Mouse (Mus musculus) midbrain, embryonic 12.5 days (tissue): Measurements from ENCODE around the gene Slc25a11. TPM values are rescaled to one million over a fixed set of nuclear protein-coding genes. Genes with fewer than 3 reads are reported as not detected.

Source experiments
- ATAC-seq: fragments of 200-750 bp; cut with Nextera tagmentation; 2 replicates; pipeline ENCODE4 v1.8.0; 2017; ENCODE audit warnings: low read depth, moderate TSS enrichment, moderate library complexity; ENCODE audit not compliant: low FRiP score
- H3K27ac ChIP-seq: fragments of 300-500 bp; sonication (generic); replicated peaks from 2 replicates; pipeline ENCODE4 v1.5.1; 2016; ENCODE audit warnings: mild to moderate bottlenecking
- H3K27me3 ChIP-seq: fragments of 300-500 bp; sonication (generic); 2 replicates; pipeline ENCODE4 v1.6.1; 2016; ENCODE audit warnings: mild to moderate bottlenecking
- H3K36me3 ChIP-seq: fragments of 300-500 bp; sonication (generic); 2 replicates; pipeline ENCODE4 v1.6.1; 2016
- H3K4me1 ChIP-seq: fragments of 300-500 bp; sonication (generic); 2 replicates; pipeline ENCODE4 v1.6.1; 2016
- H3K4me2 ChIP-seq: fragments of 300-500 bp; sonication (generic); replicated peaks from 2 replicates; pipeline ENCODE4 v1.6.1; 2016; ENCODE audit warnings: mild to moderate bottlenecking, moderate library complexity
- H3K4me3 ChIP-seq: fragments of 300-500 bp; sonication (generic); 2 replicates; pipeline ENCODE4 v1.5.1; 2016; ENCODE audit warnings: mild to moderate bottlenecking
- H3K9ac ChIP-seq: fragments of 300-500 bp; sonication (generic); replicated peaks from 2 replicates; pipeline ENCODE4 v1.6.1; 2016; ENCODE audit warnings: mild to moderate bottlenecking, moderate library complexity
- H3K9me3 ChIP-seq: fragments of 300-500 bp; sonication (generic); 2 replicates; pipeline ENCODE4 v1.6.1; 2016; ENCODE audit warnings: mild to moderate bottlenecking
- WGBS: fragments of 180-500 bp; shearing (Covaris S2); methylation state at CpG from one replicate; pipeline ENCODE4 v1.1.7; 2016; 5-methylcytosine and 5-hydroxymethylcytosine counted together
- polyA plus RNA-seq: library from polyadenylated mRNA; unstranded; fragments of >200 nt; fragmentation: Nextera tagmentation; extraction: Ambion mirVana; gene quantifications from 2 replicates; pipeline ENCODE4 v1.2.1, GENCODE M21; 2016

Slc25a11 gene
- polyA plus RNA-seq, 1 experiment from 2014 or later: 149 TPM

DNA sequence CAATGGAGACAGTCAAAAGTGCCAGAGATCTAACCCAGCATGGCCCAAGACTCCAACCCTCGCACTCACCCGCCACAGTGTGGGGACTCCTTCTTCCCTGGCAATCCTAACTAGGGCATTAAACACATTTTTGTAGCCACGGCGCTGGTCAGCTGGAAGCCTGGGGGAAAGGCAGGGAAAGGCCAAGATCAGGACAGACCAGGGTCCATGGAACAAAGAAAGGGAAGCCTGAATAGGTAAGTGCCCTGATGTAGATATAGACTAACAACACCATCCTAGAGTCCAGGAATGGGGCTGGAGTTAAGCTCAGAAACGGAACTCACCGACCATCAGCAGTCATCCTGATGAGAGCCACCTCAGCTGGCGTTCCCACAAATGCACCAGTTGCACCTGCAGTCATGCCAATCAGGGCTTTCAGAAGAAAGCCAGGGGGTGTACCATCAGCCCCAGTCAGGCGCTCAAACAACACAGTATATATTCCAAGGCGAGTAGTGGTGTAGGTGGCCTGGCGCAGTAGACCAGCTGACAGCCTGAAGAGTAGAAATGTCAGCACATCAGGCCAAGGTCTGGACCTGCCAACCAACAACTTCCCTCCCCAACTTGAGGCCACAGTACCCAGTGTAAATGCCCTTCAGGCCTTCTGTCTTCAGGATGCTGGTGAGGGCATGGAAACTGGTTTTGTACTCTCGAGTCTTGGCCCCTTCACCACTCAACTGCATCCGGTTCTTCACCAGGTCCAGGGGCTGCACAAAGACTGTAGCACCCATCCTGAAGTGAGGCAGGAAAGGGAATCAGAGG is 1.6 kb downstream of the Slc25a11 start:
- Histone ChIP-seq H3K36me3 (peaks cover 41% of the 10 kb centered on the region), H3K4me2 (peak overlapping the region; percentile 84), H3K27me3 (no peaks in the 10 kb centered on the region), H3K27ac (peak overlapping the region; percentile 88), H3K4me3 (peak overlapping the region; percentile 68), H3K9ac (peak overlapping the region; percentile 86), H3K4me1 (peaks cover 36% of the 10 kb centered on the region), H3K9me3 (no peaks in the 10 kb centered on the region)
- no peak for ATAC-seq
- 93% methylated on average over 12 of the region's 12 CpGs for WGBS

DNA sequence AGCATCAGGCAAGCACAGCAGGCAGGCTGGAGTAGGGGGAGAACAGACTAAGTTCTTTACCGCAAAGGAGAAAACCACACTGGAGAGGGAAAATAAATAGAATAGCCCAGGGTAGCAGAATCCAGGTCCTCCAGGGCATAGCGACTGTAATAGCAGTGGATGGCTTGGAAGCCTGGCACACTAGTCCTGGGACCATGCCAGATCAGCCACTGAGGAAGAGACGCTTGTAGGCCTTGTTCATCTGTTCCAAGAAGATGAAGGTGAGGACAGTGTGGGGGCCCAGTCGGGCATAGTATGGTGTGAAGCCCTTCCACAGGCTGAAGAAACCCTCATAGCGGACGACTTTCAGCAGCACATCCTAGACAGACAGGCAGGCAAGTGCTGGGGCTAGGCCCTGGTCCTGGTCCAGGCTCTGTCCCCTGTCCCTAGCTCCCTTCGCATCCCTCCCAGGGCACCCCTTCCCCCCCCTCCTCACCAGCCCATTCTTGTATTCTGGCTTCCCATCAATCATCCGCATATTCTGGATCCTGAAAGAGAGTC is 2.6 kb downstream of the Slc25a11 start:
- H3K4me2 ChIP-seq: no peak overlapping the region
- no peaks in the 10 kb centered on the region for H3K9me3 ChIP-seq
- no peak overlapping the region for H3K9ac ChIP-seq
- 95% methylated on average over 8 of the region's 8 CpGs for WGBS
- peaks cover 31% of the 10 kb centered on the region for H3K36me3 ChIP-seq
- H3K27ac ChIP-seq: no peak overlapping the region
- peaks cover 36% of the 10 kb centered on the region for H3K4me1 ChIP-seq
- ATAC-seq: no peak
- H3K4me3 ChIP-seq: no peak overlapping the region
- H3K27me3 ChIP-seq: no peaks in the 10 kb centered on the region

DNA sequence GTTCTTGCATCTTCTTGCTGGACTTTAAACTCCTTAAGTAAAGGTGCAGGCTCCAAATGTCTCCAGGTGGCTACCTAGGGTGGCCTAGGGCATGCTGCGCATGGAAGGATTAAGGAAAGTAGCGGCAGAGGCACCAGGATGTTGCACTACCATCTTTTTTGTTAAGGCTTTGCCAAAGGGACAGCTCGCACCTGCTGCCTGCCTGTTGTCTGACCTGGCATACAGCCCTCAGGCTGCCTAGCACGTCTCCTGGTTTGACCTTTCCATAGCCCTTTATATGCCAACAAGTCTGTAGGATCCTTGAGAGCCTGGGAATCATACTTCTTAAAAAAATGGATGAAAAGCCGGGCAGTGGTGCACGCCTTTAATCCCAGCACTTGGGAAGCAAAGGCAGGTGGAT is 4.2 kb downstream of the Slc25a11 start:
- Histone ChIP-seq H3K9me3 (no peaks in the 10 kb centered on the region), H3K9ac (no peak overlapping the region), H3K27ac (no peak overlapping the region), H3K27me3 (no peaks in the 10 kb centered on the region), H3K4me2 (no peak overlapping the region), H3K4me3 (no peak overlapping the region), H3K36me3 (peaks cover 20% of the 10 kb centered on the region), H3K4me1 (peaks cover 22% of the 10 kb centered on the region)
- no peak for ATAC-seq
- 91% methylated on average over 6 of the region's 6 CpGs for WGBS

DNA sequence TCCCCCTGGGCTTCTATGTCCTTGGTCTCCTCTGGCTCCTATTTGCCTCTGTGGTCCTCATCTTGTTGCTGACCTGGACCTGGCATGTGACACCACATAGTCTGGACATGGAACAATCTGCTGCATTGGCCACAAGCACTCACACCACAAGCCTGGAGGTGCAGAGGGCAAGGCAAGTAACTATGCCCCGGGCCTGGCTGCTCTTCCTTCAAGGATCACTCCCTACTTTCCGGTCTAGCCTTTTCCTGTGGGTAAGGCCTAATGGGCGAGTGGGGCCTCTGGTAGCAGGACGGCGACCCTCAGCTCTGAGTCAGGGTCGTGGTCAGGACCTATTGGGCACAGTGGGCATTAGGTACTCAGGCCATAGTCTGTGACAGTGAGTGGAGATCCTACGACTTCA is 6.0 kb downstream of the Slc25a11 start:
- H3K27ac ChIP-seq: no peak overlapping the region
- no peaks in the 10 kb centered on the region for H3K9me3 ChIP-seq
- H3K9ac ChIP-seq: no peak overlapping the region
- H3K4me2 ChIP-seq: no peak overlapping the region
- peaks cover 20% of the 10 kb centered on the region for H3K36me3 ChIP-seq
- H3K27me3 ChIP-seq: no peaks in the 10 kb centered on the region
- no peak for ATAC-seq
- 87% methylated on average over 7 of the region's 7 CpGs for WGBS
- H3K4me3 ChIP-seq: no peak overlapping the region
- H3K4me1 ChIP-seq: peaks cover 18% of the 10 kb centered on the region

DNA sequence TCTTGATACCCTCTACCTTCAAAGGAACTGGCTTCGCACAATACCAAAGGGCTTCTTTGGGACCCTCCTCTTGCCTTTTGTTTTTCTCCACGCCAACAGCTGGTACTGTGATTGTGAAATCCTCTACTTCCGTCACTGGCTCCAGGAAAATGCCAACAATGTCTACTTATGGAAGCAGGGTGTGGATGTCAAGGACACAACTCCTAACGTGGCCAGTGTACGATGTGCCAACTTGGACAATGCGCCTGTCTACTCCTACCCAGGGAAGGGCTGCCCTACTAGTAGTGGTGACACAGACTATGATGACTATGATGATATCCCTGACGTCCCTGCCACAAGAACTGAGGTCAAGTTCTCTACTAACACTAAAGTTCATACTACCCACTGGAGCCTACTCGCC is 7.3 kb downstream of the Slc25a11 start:
- Histone ChIP-seq H3K4me1 (peaks cover 5% of the 10 kb centered on the region), H3K4me2 (no peak overlapping the region), H3K36me3 (peaks cover 14% of the 10 kb centered on the region), H3K4me3 (no peak overlapping the region), H3K27ac (no peak overlapping the region), H3K27me3 (no peaks in the 10 kb centered on the region), H3K9me3 (no peaks in the 10 kb centered on the region), H3K9ac (no peak overlapping the region)
- 86% methylated on average over 8 of the region's 8 CpGs for WGBS
- ATAC-seq: no peak

DNA sequence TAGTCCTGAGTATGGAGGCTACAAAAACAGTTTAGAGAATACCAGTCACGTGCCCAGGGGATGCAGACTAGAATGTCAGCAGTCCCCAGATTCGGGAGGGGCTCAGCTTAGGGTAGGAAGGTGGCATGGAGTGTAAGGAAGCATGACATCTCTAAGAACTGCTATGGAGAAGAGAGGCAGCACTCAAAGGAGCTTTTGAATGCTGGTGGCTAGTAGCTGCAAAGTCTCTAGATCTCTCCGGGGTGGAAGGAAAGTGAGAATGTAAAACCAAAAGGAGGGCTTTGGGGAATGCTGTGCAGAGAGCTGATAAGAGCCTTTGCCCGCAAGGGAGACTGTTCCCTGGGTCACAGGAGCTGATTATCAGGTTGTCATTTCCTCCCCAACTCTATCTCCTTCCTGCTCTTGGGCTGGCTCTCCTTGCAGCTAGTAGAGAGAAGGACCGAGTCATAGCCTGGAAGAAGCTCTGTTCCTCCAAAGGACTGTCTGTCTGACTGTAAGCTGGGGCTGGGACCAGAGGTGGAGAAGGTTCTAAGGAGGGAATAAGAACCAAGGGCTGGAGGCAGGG is 8.5 kb downstream of the Slc25a11 start, which contains the start of gene Gp1ba:
Gp1ba (plus strand) TSS at position 409 of the 565 bp plus-strand sequence.
- no peaks in the 10 kb centered on the region for H3K9me3 ChIP-seq
- 56% methylated on average over 5 of the region's 5 CpGs for WGBS
- no peak for ATAC-seq
- H3K4me1 ChIP-seq: no peaks in the 10 kb centered on the region
- no peak within 1 kb of the TSS for H3K27ac ChIP-seq
- H3K27me3 ChIP-seq: no peaks in the 10 kb centered on the region
- H3K9ac ChIP-seq: no peak within 1 kb of the TSS
- H3K4me2 ChIP-seq: no peak within 1 kb of the TSS
- H3K4me3 ChIP-seq: no peak within 1 kb of the TSS
- 0 out of 2 replicates have a peak, but pooled peaks cover 3% of the 10 kb centered on the region for H3K36me3 ChIP-seq

DNA sequence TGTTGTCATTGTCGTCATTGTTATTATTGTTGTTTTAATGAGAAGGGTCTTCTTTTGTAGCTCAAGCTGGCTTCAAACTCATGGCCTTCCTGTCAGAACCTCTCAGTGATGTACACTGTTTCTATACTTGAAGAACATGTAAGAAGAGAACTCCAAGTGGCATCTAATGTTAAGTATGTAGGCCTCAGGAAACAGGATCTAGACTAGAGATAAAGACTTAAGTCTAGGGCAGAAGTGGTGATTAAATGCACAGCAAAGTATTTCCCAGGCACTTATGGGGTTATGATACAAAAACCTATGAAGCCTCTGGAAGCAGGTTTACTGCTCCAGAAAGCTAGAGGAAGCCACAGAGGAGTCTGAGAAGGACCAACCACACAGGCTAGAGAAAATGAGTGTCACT is 9.0 kb downstream of the Slc25a11 start:
- H3K9me3 ChIP-seq: no peaks in the 10 kb centered on the region
- no peak for ATAC-seq
- 0 out of 2 replicates have a peak, but pooled peaks cover 3% of the 10 kb centered on the region for H3K36me3 ChIP-seq
- H3K4me3 ChIP-seq: no peak overlapping the region
- no peaks in the 10 kb centered on the region for H3K4me1 ChIP-seq
- H3K9ac ChIP-seq: no peak overlapping the region
- H3K27me3 ChIP-seq: no peaks in the 10 kb centered on the region
- H3K4me2 ChIP-seq: no peak overlapping the region
- H3K27ac ChIP-seq: no peak overlapping the region
- 94% methylated on average over 1 of the region's 1 CpGs for WGBS

DNA sequence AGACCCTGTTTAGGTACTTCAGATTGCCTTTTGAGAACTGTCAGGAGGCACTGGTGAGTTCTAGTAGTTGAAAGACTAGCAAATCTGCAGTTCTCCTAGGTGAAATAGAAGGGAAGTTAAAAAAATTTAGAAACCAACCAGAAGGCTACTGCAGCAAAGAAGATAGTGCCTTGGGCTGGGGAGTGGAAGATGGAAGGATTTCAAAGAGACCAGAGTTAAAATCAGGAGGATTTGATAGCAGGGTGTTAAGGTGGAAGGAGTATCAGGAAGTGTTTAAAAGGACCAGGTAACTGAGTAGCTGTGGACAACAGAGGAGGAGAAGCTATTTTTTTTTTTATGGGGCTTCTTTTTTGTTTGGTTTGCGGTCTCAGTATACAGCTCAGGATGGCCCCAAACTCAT is 9.5 kb downstream of the Slc25a11 start:
- H3K4me2 ChIP-seq: no peak overlapping the region
- H3K9ac ChIP-seq: no peak overlapping the region
- 88% methylated on average over 1 of the region's 1 CpGs for WGBS

DNA sequence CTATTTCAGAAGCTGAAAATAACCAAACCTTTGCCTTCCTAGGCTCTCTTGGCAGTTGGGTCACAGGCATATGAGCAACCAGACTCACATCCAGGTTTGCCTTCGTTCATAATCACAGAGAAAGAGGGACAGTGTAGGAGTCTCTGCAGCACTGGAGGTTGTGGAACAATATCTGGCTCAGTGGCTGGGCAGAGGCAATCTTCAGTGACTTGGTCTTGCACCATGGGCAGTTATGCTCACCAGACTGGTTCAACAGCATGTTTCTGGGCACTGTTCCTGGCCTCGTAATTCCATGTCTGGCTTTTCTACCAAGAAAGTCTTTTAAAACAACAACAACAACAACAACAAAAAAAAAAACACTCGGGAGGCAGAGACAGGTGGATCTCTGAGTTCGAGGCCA is 11.7 kb downstream of the Slc25a11 start:
- Histone ChIP-seq H3K9me3 (no peaks in the 10 kb centered on the region), H3K36me3 (no peaks in the 10 kb centered on the region), H3K27ac (no peak overlapping the region), H3K4me1 (no peaks in the 10 kb centered on the region), H3K9ac (no peak overlapping the region), H3K4me3 (no peak overlapping the region), H3K27me3 (no peaks in the 10 kb centered on the region), H3K4me2 (no peak overlapping the region)
- WGBS: 84% methylated on average over 4 of the region's 4 CpGs
- no peak for ATAC-seq

More for the DNA sequence above, 9.5 kb downstream of the Slc25a11 start:
- Histone ChIP-seq H3K36me3 (no peaks in the 10 kb centered on the region), H3K9me3 (no peaks in the 10 kb centered on the region), H3K4me3 (no peak overlapping the region), H3K27me3 (no peaks in the 10 kb centered on the region), H3K27ac (no peak overlapping the region), H3K4me1 (no peaks in the 10 kb centered on the region)
- ATAC-seq: no peak

DNA sequence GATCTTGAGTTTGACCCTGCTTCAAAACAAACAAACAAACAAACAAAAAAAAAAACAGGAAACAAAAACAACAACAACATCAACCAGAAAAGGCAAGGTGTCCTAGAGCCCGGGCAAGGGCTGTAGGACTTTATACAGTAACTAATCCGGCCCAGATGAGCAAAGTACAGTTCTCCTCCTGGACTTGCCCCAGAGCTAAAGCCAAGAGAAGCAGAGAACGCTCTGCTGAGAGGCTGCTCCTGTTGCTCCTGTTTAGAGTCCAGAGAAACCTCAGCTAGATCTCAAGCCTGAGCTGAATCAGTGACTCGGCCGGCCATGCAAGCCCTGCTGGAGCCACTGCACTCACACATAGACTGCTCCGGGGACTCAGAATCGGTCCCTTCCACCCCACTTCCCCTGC is 17.1 kb downstream of the Slc25a11 start:
- Histone ChIP-seq H3K27ac (no peak overlapping the region), H3K36me3 (no peaks in the 10 kb centered on the region), H3K4me1 (no peaks in the 10 kb centered on the region), H3K27me3 (no peaks in the 10 kb centered on the region; the same call in 1 of the 2 replicates), H3K9ac (no peak overlapping the region), H3K4me3 (no peak overlapping the region), H3K9me3 (no peaks in the 10 kb centered on the region), H3K4me2 (no peak overlapping the region)
- 69% methylated on average over 7 of the region's 7 CpGs for WGBS
- ATAC-seq: no peak

DNA sequence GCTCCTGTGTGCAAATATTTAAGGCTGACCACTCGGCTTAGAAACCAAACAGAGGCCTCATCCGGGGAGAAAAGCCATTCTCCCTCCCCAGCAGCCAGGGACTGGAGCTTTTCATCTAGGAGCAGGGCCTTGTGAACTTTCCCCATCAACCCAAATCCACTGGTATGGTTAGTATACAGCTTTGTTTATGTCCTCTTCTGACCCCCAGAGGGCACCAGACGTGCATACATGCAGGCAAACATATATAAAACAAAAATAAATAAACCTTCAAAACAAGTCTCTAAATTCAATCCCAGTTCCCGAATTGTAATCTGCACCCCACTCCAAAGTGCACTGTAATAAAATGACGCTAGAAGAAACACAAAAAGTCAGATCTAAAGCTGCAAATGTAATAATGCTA is 17.7 kb downstream of the Slc25a11 start:
- Histone ChIP-seq H3K4me3 (no peak overlapping the region), H3K9ac (no peak overlapping the region), H3K27me3 (no peaks in the 10 kb centered on the region; the same call in 1 of the 2 replicates), H3K4me2 (no peak overlapping the region), H3K36me3 (no peaks in the 10 kb centered on the region), H3K4me1 (no peaks in the 10 kb centered on the region), H3K27ac (no peak overlapping the region), H3K9me3 (no peaks in the 10 kb centered on the region)
- no peak for ATAC-seq
- WGBS: 60% methylated on average over 5 of the region's 5 CpGs

DNA sequence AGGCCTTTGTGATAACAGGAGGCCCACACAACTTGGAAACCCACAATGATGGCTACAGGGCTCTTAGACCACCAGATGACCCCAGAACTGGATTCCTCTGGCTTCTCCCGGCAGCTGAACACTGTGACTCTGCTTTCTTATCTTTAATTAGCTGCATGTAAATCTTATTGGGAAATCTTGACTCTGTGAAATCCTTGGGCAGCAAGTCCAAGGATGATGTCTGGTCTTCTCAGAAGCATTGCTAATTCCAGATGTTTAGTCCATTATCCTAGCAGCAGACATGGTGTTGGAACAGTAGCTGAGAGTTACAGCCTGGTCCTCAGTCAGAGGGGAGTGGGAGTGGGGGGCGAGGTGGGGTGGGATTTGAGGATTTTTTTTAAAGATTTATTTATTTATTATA is 18.8 kb downstream of the Slc25a11 start:
- 82% methylated on average over 2 of the region's 2 CpGs for WGBS
- ATAC-seq: no peak

More for the DNA sequence above, 18.8 kb downstream of the Slc25a11 start:
- Histone ChIP-seq H3K27ac (no peak overlapping the region), H3K27me3 (peaks cover 4% of the 10 kb centered on the region; the same call in 1 of the 2 replicates), H3K9ac (no peak overlapping the region), H3K9me3 (no peaks in the 10 kb centered on the region), H3K4me1 (no peaks in the 10 kb centered on the region), H3K36me3 (no peaks in the 10 kb centered on the region), H3K4me3 (no peak overlapping the region), H3K4me2 (no peak overlapping the region)
